Mouse (Mus musculus): ENCODE measurements around the gene Grk4. TPM values are rescaled to one million over a fixed set of nuclear protein-coding genes. Genes with fewer than 3 reads are reported as not detected.
A peak's percentile ranks its signal among the peaks of the same experiment; 100 is the strongest.
"Not testable (repeated sequence)": the region's sequence is repeated elsewhere in the genome, so short reads cannot be mapped to it uniquely, and the experiment has no call there.

Grk4 gene
- polyA plus RNA-seq, 1 experiment from 2014 or later, result 1.2 TPM

- 78% methylated on average over 9 of the region's 9 CpGs for WGBS (ENCODE audit: insufficient replicate concordance)
- H3K27ac ChIP-seq, result no peak overlapping the region
Measured at GRCm38 (mm10) chr5:34654881-34655280, 5.3 kb upstream of the Grk4 start.

DNA sequence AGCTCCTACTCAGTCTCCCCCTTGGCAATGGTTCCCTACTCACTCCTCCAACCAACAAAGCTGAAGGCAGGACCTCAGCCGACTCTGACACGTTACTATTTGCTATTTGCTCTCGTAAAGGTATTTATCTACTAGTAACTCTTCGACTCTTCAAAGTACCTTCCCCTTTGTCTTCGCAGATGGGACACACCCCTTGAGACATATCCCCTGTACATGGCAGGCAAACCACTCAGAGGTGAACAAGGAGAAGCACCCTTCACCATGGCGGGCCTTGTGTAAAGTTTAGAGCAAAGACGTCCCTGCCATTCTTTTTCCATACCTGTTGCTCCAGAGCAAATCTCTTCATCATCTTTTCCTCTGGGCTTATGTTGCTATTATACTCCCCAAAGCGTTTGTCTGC, 2.6 kb upstream of the Grk4 start:
- H3K27ac ChIP-seq, result no peak overlapping the region
- H3K27me3 ChIP-seq (replicated peaks), result no peaks in the 10 kb centered on the region
- ATAC-seq, result no peak
- no peak overlapping the region for H3K4me2 ChIP-seq
- H3K9ac ChIP-seq, result no peak overlapping the region
- WGBS (ENCODE audit: insufficient replicate concordance), result 89% methylated on average over 8 of the region's 8 CpGs
- peaks cover 51% of the 10 kb centered on the region for H3K36me3 ChIP-seq
- no peaks in the 10 kb centered on the region for H3K9me3 ChIP-seq (replicated peaks)
- H3K4me1 ChIP-seq, result peaks cover 32% of the 10 kb centered on the region
- H3K4me3 ChIP-seq, result no peak overlapping the region

More at GRCm38 (mm10) chr5:34654881-34655280, 5.3 kb upstream of the Grk4 start:
- Histone ChIP-seq H3K4me1 (peaks cover 21% of the 10 kb centered on the region), H3K27me3 (replicated peaks) (no peaks in the 10 kb centered on the region), H3K36me3 (peaks cover 78% of the 10 kb centered on the region), H3K9ac (no peak overlapping the region), H3K4me3 (no peak overlapping the region), H3K4me2 (no peak overlapping the region), H3K9me3 (replicated peaks) (no peaks in the 10 kb centered on the region)
- ATAC-seq, result no peak

DNA sequence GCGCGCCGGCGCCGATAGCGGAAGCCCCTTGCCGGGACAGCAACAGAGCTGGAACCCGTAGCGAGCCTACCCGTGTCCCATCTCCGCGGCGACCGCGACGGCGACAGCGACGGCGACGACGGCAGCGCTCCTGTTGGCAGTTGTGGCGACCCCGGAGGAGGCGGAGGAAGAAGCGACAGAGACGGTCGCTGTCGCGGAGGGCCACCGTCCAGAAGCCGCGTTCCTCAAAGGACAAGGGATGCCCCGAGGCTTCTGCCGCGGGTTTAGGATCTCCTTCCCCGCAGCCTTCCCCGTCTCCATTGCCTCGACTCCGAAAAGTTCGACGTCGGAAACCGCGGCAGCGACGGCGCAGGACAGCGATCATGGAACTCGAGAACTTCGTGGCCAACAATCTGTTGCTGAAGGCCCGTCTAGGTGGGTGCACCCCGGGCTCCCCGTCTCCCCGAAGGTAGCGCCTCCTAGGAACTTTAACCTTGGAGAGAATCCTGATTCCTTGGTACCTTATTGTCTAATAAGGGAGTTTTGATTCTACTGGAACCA, 482 bp downstream of the Grk4 start:
- ATAC-seq, result no peak
- under 1% methylated on average over 57 of the region's 57 CpGs for WGBS (ENCODE audit: insufficient replicate concordance)
- peaks cover 37% of the 10 kb centered on the region for H3K4me1 ChIP-seq
- peak overlapping the region; percentile 93 for H3K27ac ChIP-seq
- peaks cover 20% of the 10 kb centered on the region for H3K36me3 ChIP-seq
- no peaks in the 10 kb centered on the region for H3K9me3 ChIP-seq (replicated peaks)
- H3K27me3 ChIP-seq (replicated peaks), result no peaks in the 10 kb centered on the region
- H3K4me3 ChIP-seq, result peak overlapping the region; percentile 70
- H3K9ac ChIP-seq, result peak overlapping the region; percentile 81
- H3K4me2 ChIP-seq, result peak overlapping the region; percentile 87

DNA sequence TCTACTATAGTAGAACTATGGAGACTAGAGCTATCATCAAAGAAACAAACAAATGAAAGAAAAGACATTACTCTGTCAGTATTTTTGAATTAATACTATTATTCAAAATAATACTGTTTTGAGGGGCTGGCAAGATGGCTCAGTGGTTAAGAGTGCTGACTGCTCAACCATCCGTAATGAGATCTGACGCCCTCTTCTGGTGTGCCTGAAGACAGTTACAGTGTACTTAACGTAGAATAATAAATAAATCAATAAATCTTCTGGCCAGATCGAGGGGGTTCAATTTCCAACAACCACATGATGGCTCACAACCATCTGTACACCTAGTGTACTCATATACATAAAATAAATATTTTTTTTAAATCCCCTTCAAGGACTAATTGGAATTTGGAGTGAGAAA, 1.7 kb downstream of the Grk4 start:
- Histone ChIP-seq H3K4me2 (peak overlapping the region; percentile 87), H3K27me3 (replicated peaks) (no peaks in the 10 kb centered on the region), H3K4me1 (peaks cover 37% of the 10 kb centered on the region), H3K4me3 (no peak overlapping the region), H3K9me3 (replicated peaks) (no peaks in the 10 kb centered on the region), H3K36me3 (peaks cover 10% of the 10 kb centered on the region), H3K9ac (no peak overlapping the region), H3K27ac (no peak overlapping the region)
- 72% methylated on average over 4 of the region's 4 CpGs for WGBS (ENCODE audit: insufficient replicate concordance)
- no peak for ATAC-seq

DNA sequence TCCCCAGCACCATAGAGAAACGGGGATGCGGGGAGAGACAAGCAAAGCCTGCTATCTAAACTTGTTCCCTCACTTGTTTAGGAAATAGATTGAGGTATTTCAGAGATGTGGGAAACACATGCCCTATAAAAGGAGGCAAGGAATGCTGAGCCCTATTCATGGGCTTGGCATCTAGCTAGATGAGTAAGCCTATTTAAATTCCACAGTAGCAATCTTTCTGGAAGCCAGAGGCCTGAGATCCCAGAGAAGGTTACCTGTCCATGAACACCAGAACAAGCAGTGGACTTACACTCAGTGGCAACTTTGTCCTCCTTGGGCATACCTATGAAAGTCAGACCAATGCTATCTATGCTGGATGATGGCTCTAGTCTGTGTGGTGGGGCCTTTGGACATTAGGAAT, 3.1 kb downstream of the Grk4 start:
- no peak overlapping the region for H3K4me3 ChIP-seq
- ATAC-seq, result no peak
- no peaks in the 10 kb centered on the region for H3K9me3 ChIP-seq (replicated peaks)
- no peak overlapping the region for H3K4me2 ChIP-seq
- no peaks in the 10 kb centered on the region; the same call in 1 of the 2 replicates for H3K36me3 ChIP-seq
- no peak overlapping the region for H3K9ac ChIP-seq
- peaks cover 28% of the 10 kb centered on the region for H3K4me1 ChIP-seq
- H3K27me3 ChIP-seq (replicated peaks), result no peaks in the 10 kb centered on the region
- 78% methylated on average over 2 of the region's 2 CpGs for WGBS (ENCODE audit: insufficient replicate concordance)
- no peak overlapping the region for H3K27ac ChIP-seq

DNA sequence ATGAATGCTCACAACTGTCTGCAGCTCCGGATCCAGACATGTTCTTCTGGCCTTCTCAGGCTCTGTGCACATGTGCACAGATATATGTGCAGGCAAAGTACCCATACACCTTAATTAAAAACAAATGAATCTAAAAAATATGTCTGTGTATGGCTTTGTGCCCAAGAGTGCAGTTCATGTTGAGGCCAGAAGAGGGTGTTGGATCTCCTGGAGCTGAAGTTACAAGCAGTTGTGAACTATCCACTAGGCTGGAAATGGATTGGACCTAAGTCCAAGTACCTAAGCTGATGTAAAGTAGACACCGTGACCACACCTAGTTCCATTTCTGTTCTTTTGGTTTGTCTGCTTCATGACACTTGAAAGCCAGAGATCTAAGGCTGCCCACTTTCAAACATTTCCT, 9.3 kb downstream of the Grk4 start:
- Histone ChIP-seq H3K9ac (no peak overlapping the region), H3K4me1 (peaks cover 6% of the 10 kb centered on the region; the same call in 1 of the 2 replicates), H3K27ac (no peak overlapping the region), H3K9me3 (replicated peaks) (no peaks in the 10 kb centered on the region), H3K4me3 (no peak overlapping the region), H3K4me2 (no peak overlapping the region), H3K27me3 (replicated peaks) (no peaks in the 10 kb centered on the region), H3K36me3 (no peaks in the 10 kb centered on the region)
- ATAC-seq, result no peak
- WGBS (ENCODE audit: insufficient replicate concordance), result 70% methylated on average over 2 of the region's 2 CpGs

GRCm38 (mm10) chr5:34670280-34670679, 10.1 kb downstream of the Grk4 start:
- H3K4me2 ChIP-seq, result no peak overlapping the region
- peaks cover 3% of the 10 kb centered on the region; the same call in 1 of the 2 replicates for H3K4me1 ChIP-seq
- H3K27ac ChIP-seq, result no peak overlapping the region
- H3K27me3 ChIP-seq (replicated peaks), result no peaks in the 10 kb centered on the region
- no peak overlapping the region for H3K4me3 ChIP-seq
- no peaks in the 10 kb centered on the region for H3K9me3 ChIP-seq (replicated peaks)
- no peaks in the 10 kb centered on the region for H3K36me3 ChIP-seq
- WGBS (ENCODE audit: insufficient replicate concordance), result 75% methylated on average over 4 of the region's 4 CpGs
- ATAC-seq, result no peak
- H3K9ac ChIP-seq, result no peak overlapping the region

DNA sequence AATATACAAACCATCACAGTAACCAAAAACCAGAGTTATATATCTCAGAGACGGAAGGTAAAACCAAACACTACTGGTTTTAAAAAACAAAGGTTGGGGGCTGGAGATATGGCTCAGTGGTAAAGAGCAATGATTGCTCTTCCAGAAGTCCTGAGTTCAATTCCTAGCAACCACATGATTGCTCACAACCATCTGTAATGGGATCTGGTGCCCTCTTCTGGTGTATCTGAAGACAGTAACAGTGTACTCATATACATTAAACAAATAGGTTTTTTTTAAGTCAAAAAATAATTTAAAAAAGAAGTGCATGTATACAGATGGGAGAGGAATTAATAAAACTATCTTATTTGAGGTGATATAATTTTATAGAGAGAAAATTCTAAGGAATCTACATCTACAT, 29.7 kb downstream of the Grk4 start:
- no peaks in the 10 kb centered on the region for H3K36me3 ChIP-seq
- no peak overlapping the region for H3K4me3 ChIP-seq
- WGBS (ENCODE audit: insufficient replicate concordance), result 84% methylated on average over 1 of the region's 1 CpGs
- ATAC-seq, result no peak
- H3K4me2 ChIP-seq, result no peak overlapping the region
- no peak overlapping the region for H3K27ac ChIP-seq
- H3K9ac ChIP-seq, result no peak overlapping the region
- no peaks in the 10 kb centered on the region for H3K27me3 ChIP-seq (replicated peaks)
- no peaks in the 10 kb centered on the region for H3K9me3 ChIP-seq (replicated peaks)
- H3K4me1 ChIP-seq, result peaks cover 3% of the 10 kb centered on the region; the same call in 1 of the 2 replicates

DNA sequence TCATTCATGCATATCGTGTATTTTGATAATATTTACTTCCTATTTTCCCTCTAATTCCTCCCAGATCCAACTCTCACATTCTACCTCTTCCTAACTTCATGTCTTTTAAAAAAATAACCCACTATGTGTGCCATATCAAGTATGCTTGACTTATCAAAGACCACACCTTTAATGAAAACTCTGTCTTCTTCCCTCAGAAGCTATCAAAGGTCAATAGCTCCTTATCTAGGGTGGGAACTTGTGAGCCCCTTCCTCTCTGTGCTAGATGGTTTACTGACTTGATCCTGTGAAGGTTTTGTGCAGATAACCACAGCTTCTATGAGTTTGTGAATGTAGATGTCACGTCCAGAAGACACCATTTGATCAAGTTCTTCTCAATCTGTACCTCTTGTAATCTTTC, 32.6 kb downstream of the Grk4 start:
- no peak for ATAC-seq

GRCm38 (mm10) chr5:34695521-34695920, 35.3 kb downstream of the Grk4 start:
- no peaks in the 10 kb centered on the region for H3K27me3 ChIP-seq (replicated peaks)
- no peak overlapping the region for H3K9ac ChIP-seq
- H3K36me3 ChIP-seq, result no peaks in the 10 kb centered on the region
- no peak overlapping the region for H3K4me2 ChIP-seq
- peaks cover 3% of the 10 kb centered on the region; the same call in 1 of the 2 replicates for H3K4me1 ChIP-seq
- no peak for ATAC-seq
- no peak overlapping the region for H3K27ac ChIP-seq
- H3K9me3 ChIP-seq (replicated peaks), result no peaks in the 10 kb centered on the region
- 27% methylated on average over 5 of the region's 5 CpGs for WGBS (ENCODE audit: insufficient replicate concordance)
- no peak overlapping the region for H3K4me3 ChIP-seq

More for the DNA sequence above, 32.6 kb downstream of the Grk4 start:
- 37% methylated on average over 2 of the region's 2 CpGs for WGBS (ENCODE audit: insufficient replicate concordance)
- H3K9ac ChIP-seq, result no peak overlapping the region
- H3K9me3 ChIP-seq (replicated peaks), result no peaks in the 10 kb centered on the region
- no peaks in the 10 kb centered on the region for H3K27me3 ChIP-seq (replicated peaks)
- no peak overlapping the region for H3K4me3 ChIP-seq
- no peaks in the 10 kb centered on the region for H3K36me3 ChIP-seq
- H3K4me1 ChIP-seq, result peaks cover 3% of the 10 kb centered on the region; the same call in 1 of the 2 replicates
- no peak overlapping the region for H3K4me2 ChIP-seq
- H3K27ac ChIP-seq, result no peak overlapping the region

- Histone ChIP-seq H3K27me3 (replicated peaks) (no peaks in the 10 kb centered on the region), H3K36me3 (no peaks in the 10 kb centered on the region), H3K4me3 (no peak overlapping the region), H3K4me1 (no peaks in the 10 kb centered on the region), H3K27ac (no peak overlapping the region), H3K4me2 (no peak overlapping the region), H3K9ac (no peak overlapping the region), H3K9me3 (replicated peaks) (no peaks in the 10 kb centered on the region)
- no peak for ATAC-seq
- 73% methylated on average over 1 of the region's 1 CpGs for WGBS (ENCODE audit: insufficient replicate concordance)
Measured at GRCm38 (mm10) chr5:34708436-34708835, 48.3 kb downstream of the Grk4 start.

- not testable (repeated sequence) for H3K4me1 ChIP-seq; H3K9me3 ChIP-seq (replicated peaks); H3K4me2 ChIP-seq; H3K9ac ChIP-seq; H3K27me3 ChIP-seq (replicated peaks); H3K36me3 ChIP-seq; H3K27ac ChIP-seq; ATAC-seq; H3K4me3 ChIP-seq
- 66% methylated on average over 3 of the region's 3 CpGs for WGBS (ENCODE audit: insufficient replicate concordance)
Measured at GRCm38 (mm10) chr5:34714371-34714770, 54.2 kb downstream of the Grk4 start.

DNA sequence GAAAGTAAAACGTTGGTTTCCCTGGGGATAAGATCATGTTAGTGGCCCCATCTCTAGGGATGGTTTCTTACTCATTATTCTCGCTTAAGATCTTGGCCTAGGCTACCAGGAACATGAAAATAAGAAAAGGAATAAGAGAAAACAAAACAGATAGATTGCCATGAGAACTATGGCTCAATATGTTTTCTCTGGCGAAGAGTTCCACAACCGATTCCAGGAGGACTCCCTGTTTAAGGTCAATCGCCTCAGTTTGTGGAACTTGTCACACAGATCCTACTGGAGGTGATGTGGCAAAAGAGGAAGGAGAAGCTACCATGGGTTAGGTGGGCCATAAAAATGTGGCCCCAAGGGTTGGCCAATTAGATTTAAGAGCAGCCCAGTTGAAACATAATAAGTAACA, 54.6 kb downstream of the Grk4 start:
- Histone ChIP-seq H3K4me1 (no peaks in the 10 kb centered on the region), H3K9ac (no peak overlapping the region), H3K27ac (no peak overlapping the region), H3K36me3 (no peaks in the 10 kb centered on the region), H3K9me3 (replicated peaks) (no peaks in the 10 kb centered on the region), H3K4me2 (no peak overlapping the region), H3K4me3 (no peak overlapping the region), H3K27me3 (replicated peaks) (peaks cover 7% of the 10 kb centered on the region; the same call in 1 of the 2 replicates)
- no peak for ATAC-seq
- 61% methylated on average over 5 of the region's 5 CpGs for WGBS (ENCODE audit: insufficient replicate concordance)

Data from liver, embryonic 12.5 days (tissue).